Mouse (Mus musculus): ENCODE measurements at regions not wholly inside any gene's neighbourhood (a gene's known extent, or its start where the extent isn't known, plus 50 kb on each side); places are given as distances from the start of the nearest gene placed in this dataset.

- DNase-seq (ENCODE audit: low spot score in 2 of 2) = peak in 1 of 2 experiments; percentile 0
Observed at GRCm38 (mm10) chrY:86743391-86743790, 373.2 kb upstream of the Gm21477 start.

Data from left cerebral cortex, adult 18-20 months (tissue).